Mouse (Mus musculus) frontal cortex, adult 2 months (tissue): Measurements from ENCODE around the gene Acvr1b. TPM values are rescaled to one million over a fixed set of nuclear protein-coding genes. Genes with fewer than 3 reads are reported as not detected.

Experiments used
- DNase-seq, 2 experiments: peaks; one replicate each; pipeline ENCODE4 v3.0.0; 2022; ENCODE audit warnings: low spot score in 1 of 2; ENCODE audit errors: extremely low spot score in 1 of 2
- polyA plus RNA-seq: library from polyadenylated mRNA; depleted of rRNA; stranded (reverse); fragments of >200 nt; gene quantifications from 2 replicates; pipeline ENCODE4 v1.2.3, GENCODE M21; 2012

Gene Acvr1b
- polyA plus RNA-seq, 1 experiment = 68.6 TPM

- DNase-seq = peak; percentile 91 to 95
Observed at GRCm38 (mm10) chr15:101145424-101146099, 28.3 kb upstream of the Acvr1b start.

- no peak for DNase-seq
Observed at GRCm38 (mm10) chr15:101146100-101146965, 27.5 kb upstream of the Acvr1b start.

- DNase-seq = peak in 1 of 2 experiments; percentile 43
Observed at GRCm38 (mm10) chr15:101147115-101147909, 26.6 kb upstream of the Acvr1b start.

- DNase-seq = no peak
Observed at GRCm38 (mm10) chr15:101147910-101148273, 26.0 kb upstream of the Acvr1b start.

GRCm38 (mm10) chr15:101148604-101149003, 25.3 kb upstream of the Acvr1b start:
- no peak for DNase-seq

GRCm38 (mm10) chr15:101151409-101152261, 22.2 kb upstream of the Acvr1b start:
- DNase-seq = no peak

- DNase-seq = no peak
Observed at GRCm38 (mm10) chr15:101154700-101155616, 18.9 kb upstream of the Acvr1b start.

GRCm38 (mm10) chr15:101160128-101160527, 13.7 kb upstream of the Acvr1b start:
- no peak for DNase-seq

GRCm38 (mm10) chr15:101160591-101160990, 13.3 kb upstream of the Acvr1b start:
- peak in 1 of 2 experiments; percentile 66 for DNase-seq

- DNase-seq = no peak
Observed at GRCm38 (mm10) chr15:101161534-101161933, 12.3 kb upstream of the Acvr1b start.

- peak in 1 of 2 experiments; percentile 67 for DNase-seq
Observed at GRCm38 (mm10) chr15:101163056-101163458, 10.8 kb upstream of the Acvr1b start.

- no peak for DNase-seq
Observed at GRCm38 (mm10) chr15:101163854-101164253, 10.0 kb upstream of the Acvr1b start.

- no peak for DNase-seq
Observed at GRCm38 (mm10) chr15:101164291-101164690, 9.6 kb upstream of the Acvr1b start.

GRCm38 (mm10) chr15:101165658-101166437, 8.0 kb upstream of the Acvr1b start:
- no peak for DNase-seq

- DNase-seq = no peak
Observed at GRCm38 (mm10) chr15:101167553-101167952, 6.3 kb upstream of the Acvr1b start.

GRCm38 (mm10) chr15:101169910-101170309, 4.0 kb upstream of the Acvr1b start:
- DNase-seq = no peak

GRCm38 (mm10) chr15:101170413-101170980, 3.4 kb upstream of the Acvr1b start:
- no peak for DNase-seq

GRCm38 (mm10) chr15:101171272-101171671, 2.6 kb upstream of the Acvr1b start:
- no peak for DNase-seq
